Mouse (Mus musculus): ENCODE data around the gene Akap6. TPM values are rescaled to one million over a fixed set of nuclear protein-coding genes. Genes with fewer than 3 reads are reported as not detected.

Gene Akap6
- total and polyA plus RNA-seq, 3 experiments: 0.12 to 0.42 (median 0.33) TPM

DNA sequence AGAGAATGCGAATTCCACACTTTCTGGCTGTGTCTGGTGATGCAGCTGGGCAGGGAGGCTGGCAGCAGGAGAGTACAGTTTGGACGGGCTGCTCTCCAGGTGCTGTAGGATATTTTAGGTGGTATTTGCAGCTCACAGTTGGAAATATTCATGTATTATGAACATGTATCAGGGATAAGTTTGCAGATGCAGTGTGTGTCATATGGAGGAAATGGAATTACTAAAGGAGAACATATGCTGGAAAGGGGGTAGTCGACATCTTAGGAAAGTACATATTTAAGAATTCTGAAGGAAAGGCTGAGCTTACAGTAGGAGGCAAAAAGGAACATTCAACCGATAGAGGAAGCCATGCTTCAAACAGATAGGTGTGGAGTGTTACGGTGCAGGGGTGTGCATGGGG is 42.6 kb downstream of the Akap6 start:
- no peaks in the 10 kb centered on the region for H3K36me3 ChIP-seq (replicated peaks in 1 of 2; ENCODE audit: control insufficient read depth in 1 of 2, insufficient read depth in 1 of 2, low read length in 1 of 2)
- dilution Hi-C loops (cut with MboI; ENCODE audit: extremely low pct_ligation_motif_present, extremely low pct_unique_long_range_greater_than_20kb, low sequenced_read_pairs): no loop called here
- TF ChIP-seq HCFC1 (IDR thresholded peaks at IDR 0.05; ENCODE audit: low read depth, low read length): no peak
- no peak for TF ChIP-seq NRF1 (IDR thresholded peaks at IDR 0.05; ENCODE audit: low read depth, low read length)
- no peak for TF ChIP-seq ELF1 (IDR thresholded peaks at IDR 0.05; ENCODE audit: low read depth, low read length)
- no peak for TF ChIP-seq CHD1 (IDR thresholded peaks at IDR 0.05; ENCODE audit: low read depth, low read length)
- TF ChIP-seq MAFK (IDR thresholded peaks at IDR 0.05; ENCODE audit: insufficient replicate concordance, low read length): no peak
- TF ChIP-seq USF1 (IDR thresholded peaks at IDR 0.05; ENCODE audit: low read depth, low read length): no peak
- no peak for TF ChIP-seq ZKSCAN1 (IDR thresholded peaks at IDR 0.05; ENCODE audit: borderline replicate concordance, low read depth, low read length)
- no peak for TF ChIP-seq MXI1 (IDR thresholded peaks at IDR 0.05; ENCODE audit: low read depth, low read length)
- no peak for TF ChIP-seq E2F4 (IDR thresholded peaks at IDR 0.05; ENCODE audit: insufficient replicate concordance, low read depth, low read length)
- no peak for TF ChIP-seq ZMIZ1 (IDR thresholded peaks at IDR 0.05; ENCODE audit: low read depth, low read length)
- TF ChIP-seq POLR2A (IDR thresholded peaks at IDR 0.05; ENCODE audit: low read depth, low read length): no peak
- TF ChIP-seq TBP (conservative IDR thresholded peaks at IDR 0.05; ENCODE audit: low read depth, low read length): no peak
- TF ChIP-seq MAZ (IDR thresholded peaks at IDR 0.05; ENCODE audit: low read depth, low read length): no peak
- TF ChIP-seq RAD21 (IDR thresholded peaks at IDR 0.05; ENCODE audit: low read depth, low read length): no peak
- TF ChIP-seq SMC3 (IDR thresholded peaks at IDR 0.05; ENCODE audit: low read depth, low read length): no peak
- no peak for TF ChIP-seq JUND (conservative IDR thresholded peaks at IDR 0.05; ENCODE audit: low read depth, low read length)

DNA sequence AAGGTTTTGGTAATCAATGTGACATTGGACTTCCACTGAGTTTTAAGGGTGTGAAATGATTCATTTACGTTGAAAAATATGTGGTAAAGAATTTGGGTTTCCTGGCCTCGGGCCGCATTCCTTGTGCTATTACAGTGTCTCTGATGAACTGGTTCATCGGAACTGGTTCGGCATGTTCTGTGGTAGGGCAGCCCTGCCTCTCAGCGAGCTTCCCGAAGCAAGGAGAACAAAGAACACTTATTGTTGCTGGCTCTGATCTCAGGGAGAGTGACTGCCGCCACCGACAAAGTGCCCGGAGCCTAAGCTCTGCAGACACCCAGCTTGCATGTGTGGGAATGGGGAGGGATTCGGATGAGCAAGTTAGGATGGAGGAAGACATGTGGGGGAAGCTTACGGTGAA is 50.8 kb downstream of the Akap6 start:
- Histone ChIP-seq H3K36me3 (replicated peaks in 1 of 2; ENCODE audit: control insufficient read depth in 1 of 2, insufficient read depth in 1 of 2, low read length in 1 of 2) (no peaks in the 10 kb centered on the region), H3K4me1 (ENCODE audit: control insufficient read depth in 1 of 2, insufficient read depth in 2 of 2) (no peaks in the 10 kb centered on the region), H3K9me3 (replicated peaks; ENCODE audit: low read length) (no peaks in the 10 kb centered on the region), H3K4me3 (replicated peaks in 1 of 3; ENCODE audit: low read depth in 2 of 3, low read length in 2 of 3, poor library complexity in 1 of 3) (no peak overlapping the region), H3K79me2 (replicated peaks; ENCODE audit: control insufficient read depth, extremely low read depth, insufficient read depth, poor library complexity, severe bottlenecking) (no peaks in the 10 kb centered on the region), H3K4me2 (ENCODE audit: insufficient read depth, low read depth, poor library complexity, severe bottlenecking) (no peak overlapping the region), H3K27me3 (replicated peaks) (no peaks in the 10 kb centered on the region), H3K9ac (ENCODE audit: insufficient read depth, low read depth) (no peak overlapping the region), H3K27ac (ENCODE audit: insufficient read depth, low read depth) (no peak overlapping the region)
- no peak for TF ChIP-seq NRF1 (IDR thresholded peaks at IDR 0.05; ENCODE audit: low read depth, low read length)
- no peak for TF ChIP-seq ETS1 (conservative IDR thresholded peaks at IDR 0.05; ENCODE audit: low read depth, low read length)
- DNase-seq (ENCODE audit: extremely low read depth): no peak
- dilution Hi-C loops (cut with MboI; ENCODE audit: extremely low pct_ligation_motif_present, extremely low pct_unique_long_range_greater_than_20kb, low sequenced_read_pairs) (no loop called here), in situ Hi-C loops (cut with MboI; ENCODE audit: low pct_ligation_motif_present, low pct_unique_long_range_greater_than_20kb, low sequenced_read_pairs) (no loop called here)

More for the DNA sequence above, 42.6 kb downstream of the Akap6 start:
- in situ Hi-C loops (cut with MboI; ENCODE audit: low pct_ligation_motif_present, low pct_unique_long_range_greater_than_20kb, low sequenced_read_pairs): no loop called here
- Histone ChIP-seq H3K27ac (ENCODE audit: insufficient read depth, low read depth) (no peak overlapping the region), H3K9me3 (replicated peaks; ENCODE audit: low read length) (no peaks in the 10 kb centered on the region), H3K9ac (ENCODE audit: insufficient read depth, low read depth) (no peak overlapping the region), H3K27me3 (replicated peaks) (no peaks in the 10 kb centered on the region), H3K4me2 (ENCODE audit: insufficient read depth, low read depth, poor library complexity, severe bottlenecking) (no peak overlapping the region), H3K4me1 (ENCODE audit: control insufficient read depth in 1 of 2, insufficient read depth in 2 of 2) (no peaks in the 10 kb centered on the region), H3K4me3 (replicated peaks in 1 of 3; ENCODE audit: low read depth in 2 of 3, low read length in 2 of 3, poor library complexity in 1 of 3) (no peak overlapping the region), H3K79me2 (replicated peaks; ENCODE audit: control insufficient read depth, extremely low read depth, insufficient read depth, poor library complexity, severe bottlenecking) (no peaks in the 10 kb centered on the region)
- DNase-seq (ENCODE audit: extremely low read depth): no peak
